Mouse (Mus musculus): Measurements from ENCODE around the gene Trp53i13. TPM values are rescaled to one million over a fixed set of nuclear protein-coding genes. Genes with fewer than 3 reads are reported as not detected.

The Trp53i13 gene
- total and polyA plus RNA-seq, 3 experiments: 8.3 to 14.2 (median 9.8) TPM

DNA sequence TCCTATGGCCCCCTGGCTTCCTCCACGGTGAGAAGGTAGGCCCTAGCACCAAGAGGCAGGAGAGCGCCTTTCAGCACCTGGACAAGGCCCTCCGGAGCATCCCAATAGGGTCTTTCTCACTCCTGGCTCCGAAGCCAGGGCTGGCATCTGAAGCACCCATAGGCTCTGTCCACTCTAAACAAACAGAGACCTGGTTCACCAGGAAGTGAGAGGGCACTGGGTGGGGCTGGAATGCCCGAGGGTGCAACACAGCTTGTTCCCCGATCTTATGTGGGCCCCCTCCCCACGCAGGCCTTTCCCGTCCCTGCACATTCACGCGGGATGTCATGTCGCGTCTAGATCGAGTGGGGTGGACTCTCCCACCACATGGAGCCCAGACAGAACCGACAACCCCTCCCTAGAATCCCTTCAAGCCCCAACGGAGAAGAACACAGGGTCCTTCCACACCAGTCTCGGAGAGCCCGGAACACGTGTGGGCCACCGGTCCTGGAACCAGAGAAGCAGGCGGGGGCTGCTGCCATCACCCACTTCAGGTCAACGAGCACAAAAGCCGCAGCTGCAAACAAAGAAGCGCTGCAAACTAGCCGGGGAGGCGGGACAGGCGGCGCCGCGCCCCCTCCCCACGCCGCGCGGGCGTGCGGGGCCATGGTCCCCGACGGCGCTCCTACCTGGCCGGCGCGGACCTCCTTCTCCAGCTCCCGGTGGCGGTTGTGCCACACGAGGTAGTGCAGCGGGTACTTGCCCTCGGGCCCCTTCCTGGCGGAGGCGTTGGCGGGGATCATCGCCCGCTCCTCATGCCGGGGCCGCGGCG, 26.8 kb downstream of the Trp53i13 start:
- Histone ChIP-seq H3K4me3 (peak overlapping the region; percentile 66), H3K4me1 (ENCODE audit: control insufficient read depth, insufficient read depth, low read length) (peaks cover 8% of the 10 kb centered on the region), H3K36me3 (ENCODE audit: control insufficient read depth, insufficient read depth, low read length) (no peaks in the 10 kb centered on the region; the same call in 1 of the 2 replicates), H3K27ac (peak overlapping the region; percentile 45), H3K9ac (ENCODE audit: low read depth, low read length) (peak overlapping the region; percentile 80), H3K27me3 (ENCODE audit: control insufficient read depth, insufficient read depth, low read length) (no peaks in the 10 kb centered on the region), H3K79me2 (replicated peaks; ENCODE audit: control insufficient read depth, insufficient read depth, low read length) (peaks cover 3% of the 10 kb centered on the region; the same call in 1 of the 2 replicates)
- WGBS: 11% methylated on average over 55 of the region's 55 CpGs
- peak in 1 of 2 experiments; percentile 48 for DNase-seq
- intact Hi-C loops (cut with DNase I): no loop called here
- TF ChIP-seq POLR2A (IDR thresholded peaks at IDR 0.05; ENCODE audit: insufficient read depth, low read depth, low read length) (no peak), EP300 (IDR thresholded peaks at IDR 0.05; ENCODE audit: insufficient read depth, low read depth, low read length) (no peak), CTCF (IDR thresholded peaks at IDR 0.05) (no peak)

GRCm38 (mm10) chr11:77486798-77487197, 29.0 kb downstream of the Trp53i13 start:
- DNase-seq: peak in 1 of 2 experiments; percentile 25
- intact Hi-C loops (cut with DNase I): no loop called here
- Histone ChIP-seq H3K9ac (ENCODE audit: low read depth, low read length) (no peak overlapping the region), H3K79me2 (replicated peaks; ENCODE audit: control insufficient read depth, insufficient read depth, low read length) (no peaks in the 10 kb centered on the region), H3K27me3 (ENCODE audit: control insufficient read depth, insufficient read depth, low read length) (no peaks in the 10 kb centered on the region), H3K36me3 (ENCODE audit: control insufficient read depth, insufficient read depth, low read length) (no peaks in the 10 kb centered on the region; the same call in 1 of the 2 replicates), H3K4me3 (no peak overlapping the region), H3K27ac (no peak overlapping the region), H3K4me1 (ENCODE audit: control insufficient read depth, insufficient read depth, low read length) (peaks cover 6% of the 10 kb centered on the region)
- whole genome bisulfite sequencing: 52% methylated on average over 5 of the region's 5 CpGs
- TF ChIP-seq EP300 (IDR thresholded peaks at IDR 0.05; ENCODE audit: insufficient read depth, low read depth, low read length) (no peak), POLR2A (IDR thresholded peaks at IDR 0.05; ENCODE audit: insufficient read depth, low read depth, low read length) (no peak), CTCF (IDR thresholded peaks at IDR 0.05) (no peak)

DNA sequence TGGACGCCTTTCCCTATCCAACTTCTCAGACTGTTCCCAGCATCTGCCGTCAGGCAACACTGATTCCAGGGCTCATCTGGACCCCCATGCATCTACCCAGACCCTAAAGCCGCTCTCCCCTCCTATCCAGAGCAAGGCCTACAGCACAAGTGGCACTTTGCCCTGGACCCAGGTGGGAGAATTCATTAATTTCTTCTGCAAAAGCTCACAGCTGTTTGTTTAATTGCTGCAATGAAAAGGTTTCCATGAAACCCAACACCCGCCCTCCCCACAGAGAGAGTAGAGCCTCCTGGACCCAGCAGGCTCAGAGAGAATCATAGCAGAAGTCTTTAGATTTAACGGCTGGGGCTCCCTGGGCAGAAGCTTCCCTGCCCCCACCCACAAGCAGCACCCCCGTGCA, 30.6 kb downstream of the Trp53i13 start:
- intact Hi-C loops (cut with DNase I): no loop called here
- H3K9ac ChIP-seq (ENCODE audit: low read depth, low read length): no peak overlapping the region
- no peaks in the 10 kb centered on the region for H3K79me2 ChIP-seq (replicated peaks; ENCODE audit: control insufficient read depth, insufficient read depth, low read length)
- no peaks in the 10 kb centered on the region for H3K27me3 ChIP-seq (ENCODE audit: control insufficient read depth, insufficient read depth, low read length)
- DNase-seq: no peak
- H3K36me3 ChIP-seq (ENCODE audit: control insufficient read depth, insufficient read depth, low read length): no peaks in the 10 kb centered on the region
- H3K4me1 ChIP-seq (ENCODE audit: control insufficient read depth, insufficient read depth, low read length): no peaks in the 10 kb centered on the region; the same call in 1 of the 2 replicates
- 82% methylated on average over 6 of the region's 6 CpGs for WGBS
- no peak overlapping the region for H3K27ac ChIP-seq
- H3K4me3 ChIP-seq: no peak overlapping the region
- TF ChIP-seq EP300 (IDR thresholded peaks at IDR 0.05; ENCODE audit: insufficient read depth, low read depth, low read length) (no peak), POLR2A (IDR thresholded peaks at IDR 0.05; ENCODE audit: insufficient read depth, low read depth, low read length) (no peak), CTCF (IDR thresholded peaks at IDR 0.05) (no peak)

DNA sequence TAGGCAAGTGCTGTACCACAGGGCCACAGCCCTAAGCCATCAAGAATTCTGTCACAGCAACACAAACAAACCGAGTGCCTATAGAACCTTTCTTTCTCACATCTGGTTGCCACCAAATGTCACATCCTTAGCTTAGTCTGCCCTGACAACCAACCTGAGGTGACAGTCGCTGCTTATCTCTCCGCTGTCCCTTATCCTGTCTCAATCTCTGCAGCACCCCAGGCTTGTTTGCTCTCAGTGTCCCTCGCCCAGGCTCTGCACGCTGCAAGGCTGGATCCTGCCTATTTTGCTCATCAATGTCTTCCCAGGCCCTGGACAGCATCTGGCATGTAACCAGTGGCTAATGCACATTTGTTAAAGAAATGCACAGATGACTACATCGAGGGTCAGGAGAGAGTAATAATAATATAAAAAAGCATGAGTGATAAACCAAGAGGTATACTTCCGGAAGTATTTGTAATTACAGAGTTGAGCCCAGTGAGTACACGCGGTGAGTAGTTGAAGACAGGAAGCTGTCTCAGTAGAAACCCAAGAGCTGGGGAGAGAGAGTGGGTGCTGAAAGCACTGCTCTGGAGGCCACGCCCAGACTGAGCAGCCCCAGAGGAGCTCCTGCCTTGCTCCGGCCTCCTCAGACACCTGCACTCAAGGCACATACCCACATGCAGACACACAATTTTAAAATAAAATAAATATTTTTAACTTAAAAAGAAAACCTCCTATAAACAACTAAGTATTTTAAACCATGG, 32.1 kb downstream of the Trp53i13 start:
- no peak for TF ChIP-seq CTCF (IDR thresholded peaks at IDR 0.05)
- no peak for TF ChIP-seq POLR2A (IDR thresholded peaks at IDR 0.05; ENCODE audit: insufficient read depth, low read depth, low read length)
- no peak overlapping the region for H3K4me3 ChIP-seq
- no peak overlapping the region for H3K27ac ChIP-seq
- WGBS: 51% methylated on average over 11 of the region's 11 CpGs
- no peaks in the 10 kb centered on the region for H3K79me2 ChIP-seq (replicated peaks; ENCODE audit: control insufficient read depth, insufficient read depth, low read length)
- no peak overlapping the region for H3K9ac ChIP-seq (ENCODE audit: low read depth, low read length)
- no peaks in the 10 kb centered on the region for H3K27me3 ChIP-seq (ENCODE audit: control insufficient read depth, insufficient read depth, low read length)
- no peaks in the 10 kb centered on the region for H3K36me3 ChIP-seq (ENCODE audit: control insufficient read depth, insufficient read depth, low read length)
- intact Hi-C loops (cut with DNase I): loop anchor here (5.0 kb wide), 1 partner anchor 381 kb away; no protein-coding TSS in a partner anchor
- H3K4me1 ChIP-seq (ENCODE audit: control insufficient read depth, insufficient read depth, low read length): no peaks in the 10 kb centered on the region
- DNase-seq: no peak

GRCm38 (mm10) chr11:77483043-77483442, 32.7 kb downstream of the Trp53i13 start:
- no peak overlapping the region for H3K4me3 ChIP-seq
- DNase-seq: no peak
- H3K27me3 ChIP-seq (ENCODE audit: control insufficient read depth, insufficient read depth, low read length): no peaks in the 10 kb centered on the region
- 64% methylated on average over 3 of the region's 3 CpGs for WGBS
- H3K79me2 ChIP-seq (replicated peaks; ENCODE audit: control insufficient read depth, insufficient read depth, low read length): no peaks in the 10 kb centered on the region
- no peaks in the 10 kb centered on the region for H3K4me1 ChIP-seq (ENCODE audit: control insufficient read depth, insufficient read depth, low read length)
- intact Hi-C loops (cut with DNase I): loop anchor here (5.0 kb wide), 1 partner anchor 381 kb away; no protein-coding TSS in a partner anchor
- H3K36me3 ChIP-seq (ENCODE audit: control insufficient read depth, insufficient read depth, low read length): no peaks in the 10 kb centered on the region
- TF ChIP-seq POLR2A (IDR thresholded peaks at IDR 0.05; ENCODE audit: insufficient read depth, low read depth, low read length) (no peak), CTCF (IDR thresholded peaks at IDR 0.05) (no peak), EP300 (IDR thresholded peaks at IDR 0.05; ENCODE audit: insufficient read depth, low read depth, low read length) (no peak)
- H3K9ac ChIP-seq (ENCODE audit: low read depth, low read length): no peak overlapping the region
- H3K27ac ChIP-seq: no peak overlapping the region

All from heart, adult 2 months (tissue).